Mouse (Mus musculus) lung, embryonic 14.5 days (tissue): Measurements from ENCODE around the gene Gm28042. TPM values are rescaled to one million over a fixed set of nuclear protein-coding genes. Genes with fewer than 3 reads are reported as not detected.

Experiments used
- ATAC-seq: fragments of 200-750 bp; cut with Nextera tagmentation; 2 replicates; pipeline ENCODE4 v1.8.0; 2017; ENCODE audit warnings: mild to moderate bottlenecking, moderate TSS enrichment, moderate library complexity; ENCODE audit not compliant: insufficient read depth
- DNase-seq: peaks from one replicate; pipeline ENCODE4 v3.0.0-alpha.2; 2015
- H3K27ac ChIP-seq: fragments of 300-500 bp; sonication (generic); 2 replicates; pipeline ENCODE4 v1.5.1; 2014; ENCODE audit warnings: low read depth, mild to moderate bottlenecking, moderate library complexity
- H3K27me3 ChIP-seq: fragments of 300-500 bp; sonication (generic); 2 replicates; pipeline ENCODE4 v1.6.1; 2014; ENCODE audit warnings: low read length, control low read depth; ENCODE audit not compliant: insufficient read depth
- H3K36me3 ChIP-seq: fragments of 300-500 bp; sonication (generic); 2 replicates; pipeline ENCODE4 v1.6.1; 2014; ENCODE audit warnings: control low read depth; ENCODE audit not compliant: insufficient read depth
- H3K4me1 ChIP-seq: fragments of 300-500 bp; sonication (generic); 2 replicates; pipeline ENCODE4 v1.6.1; 2014; ENCODE audit warnings: antibody characterized with exemption, control low read depth; ENCODE audit not compliant: insufficient read depth
- H3K4me2 ChIP-seq: fragments of 300-500 bp; sonication (generic); 2 replicates; pipeline ENCODE4 v1.6.1; 2014; ENCODE audit warnings: mild to moderate bottlenecking
- H3K4me3 ChIP-seq: fragments of 300-500 bp; sonication (generic); 2 replicates; pipeline ENCODE4 v1.5.1; 2014; ENCODE audit warnings: low read depth, low read length
- H3K9ac ChIP-seq: fragments of 300-500 bp; sonication (generic); 2 replicates; pipeline ENCODE4 v1.6.1; 2014
- H3K9me3 ChIP-seq: fragments of 300-500 bp; sonication (generic); 2 replicates; pipeline ENCODE4 v1.6.1; 2016; ENCODE audit warnings: low read depth, low read length, control low read depth
- CTCF ChIP-seq: IDR thresholded peaks from 2 replicates; pipeline ENCODE4 v1.5.1; 2016; ENCODE audit warnings: antibody characterized with exemption, low read depth
- WGBS: fragments of 180-500 bp; shearing (Covaris S2); extraction: QIAGEN DNeasy Blood & Tissue Kit; methylation state at CpG from one replicate; pipeline ENCODE4 v1.1.7; 2014; 5-methylcytosine and 5-hydroxymethylcytosine counted together
- polyA plus RNA-seq: library from polyadenylated mRNA; unstranded; fragments of >200 nt; fragmentation: Nextera tagmentation; extraction: Ambion mirVana; gene quantifications from 2 replicates; pipeline ENCODE4 v1.2.1, GENCODE M21; 2014

Gene Gm28042
- polyA plus RNA-seq, 1 experiment from 2014 or later, result 3.3 TPM

- no peaks in the 10 kb centered on the region for H3K9me3 ChIP-seq
- 50% methylated on average over 8 of the region's 8 CpGs for whole genome bisulfite sequencing
- H3K4me2 ChIP-seq, result no peak overlapping the region
- H3K9ac ChIP-seq, result no peak overlapping the region
- no peak for TF ChIP-seq CTCF
- no peaks in the 10 kb centered on the region for H3K27me3 ChIP-seq
- no peak overlapping the region for H3K4me3 ChIP-seq
- no peak overlapping the region for H3K27ac ChIP-seq
- H3K36me3 ChIP-seq, result no peaks in the 10 kb centered on the region
- no peak for ATAC-seq
- no peaks in the 10 kb centered on the region for H3K4me1 ChIP-seq
- DNase-seq, result no peak
Observed at GRCm38 (mm10) chr2:120069466-120069990, 42.2 kb downstream of the Gm28042 start.

GRCm38 (mm10) chr2:120074096-120074495, 46.8 kb downstream of the Gm28042 start:
- Histone ChIP-seq H3K4me2 (no peak overlapping the region), H3K36me3 (no peaks in the 10 kb centered on the region), H3K9ac (no peak overlapping the region), H3K27ac (no peak overlapping the region), H3K9me3 (no peaks in the 10 kb centered on the region), H3K4me3 (no peak overlapping the region), H3K27me3 (peaks cover 23% of the 10 kb centered on the region), H3K4me1 (no peaks in the 10 kb centered on the region)
- WGBS, result 86% methylated on average over 4 of the region's 4 CpGs
- DNase-seq, result no peak
- no peak for ATAC-seq
- no peak for TF ChIP-seq CTCF

DNA sequence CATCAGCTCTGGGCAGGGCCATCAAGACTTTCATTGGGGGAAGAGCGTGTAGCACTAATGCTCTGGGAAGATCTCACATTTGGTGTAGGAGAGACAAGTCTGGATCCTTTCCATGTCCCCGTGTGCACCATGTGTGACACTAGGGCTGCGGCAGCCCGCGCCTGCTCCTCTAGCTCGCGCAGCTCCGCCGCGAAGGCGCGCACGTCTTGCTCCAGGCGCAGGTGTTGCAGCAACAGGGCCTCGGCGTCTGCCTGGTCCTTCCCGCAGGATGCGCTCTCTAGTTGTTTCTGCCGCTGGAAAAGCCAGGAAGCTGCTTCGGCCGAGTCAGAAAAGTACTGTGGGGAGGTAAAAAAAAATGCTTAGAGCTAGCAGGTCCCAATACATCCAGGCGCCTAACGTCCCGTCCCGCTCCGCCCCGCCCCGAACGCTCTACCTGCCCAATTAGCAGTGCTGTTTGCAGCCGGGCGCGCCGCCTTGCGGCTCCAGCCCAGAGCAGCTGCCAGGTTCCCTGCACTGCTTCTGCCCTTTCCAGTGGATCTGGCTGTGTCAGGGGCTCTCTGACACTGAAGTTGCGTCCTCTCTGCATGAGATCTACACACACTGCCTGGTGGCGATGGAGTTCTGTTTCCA, 48.9 kb downstream of the Gm28042 start:
- Histone ChIP-seq H3K36me3 (no peaks in the 10 kb centered on the region), H3K4me3 (peak overlapping the region; percentile 27), H3K27ac (no peak overlapping the region), H3K4me2 (peak overlapping the region; percentile 57), H3K9me3 (no peaks in the 10 kb centered on the region), H3K27me3 (peaks cover 23% of the 10 kb centered on the region), H3K9ac (no peak overlapping the region), H3K4me1 (no peaks in the 10 kb centered on the region)
- ATAC-seq, result peak; percentile 81
- peak; percentile 78 for TF ChIP-seq CTCF
- 2% methylated on average over 36 of the region's 36 CpGs for WGBS
- peak; percentile 74 for DNase-seq

GRCm38 (mm10) chr2:120082416-120082815, 55.1 kb downstream of the Gm28042 start:
- no peak for TF ChIP-seq CTCF
- no peaks in the 10 kb centered on the region for H3K36me3 ChIP-seq
- peaks cover 2% of the 10 kb centered on the region; the same call in 1 of the 2 replicates for H3K27me3 ChIP-seq
- no peak overlapping the region for H3K9ac ChIP-seq
- no peak for ATAC-seq
- WGBS, result 62% methylated on average over 2 of the region's 2 CpGs
- no peak overlapping the region for H3K4me2 ChIP-seq
- H3K4me3 ChIP-seq, result no peak overlapping the region
- DNase-seq, result no peak
- no peaks in the 10 kb centered on the region for H3K9me3 ChIP-seq
- no peak overlapping the region for H3K27ac ChIP-seq
- H3K4me1 ChIP-seq, result no peaks in the 10 kb centered on the region

DNA sequence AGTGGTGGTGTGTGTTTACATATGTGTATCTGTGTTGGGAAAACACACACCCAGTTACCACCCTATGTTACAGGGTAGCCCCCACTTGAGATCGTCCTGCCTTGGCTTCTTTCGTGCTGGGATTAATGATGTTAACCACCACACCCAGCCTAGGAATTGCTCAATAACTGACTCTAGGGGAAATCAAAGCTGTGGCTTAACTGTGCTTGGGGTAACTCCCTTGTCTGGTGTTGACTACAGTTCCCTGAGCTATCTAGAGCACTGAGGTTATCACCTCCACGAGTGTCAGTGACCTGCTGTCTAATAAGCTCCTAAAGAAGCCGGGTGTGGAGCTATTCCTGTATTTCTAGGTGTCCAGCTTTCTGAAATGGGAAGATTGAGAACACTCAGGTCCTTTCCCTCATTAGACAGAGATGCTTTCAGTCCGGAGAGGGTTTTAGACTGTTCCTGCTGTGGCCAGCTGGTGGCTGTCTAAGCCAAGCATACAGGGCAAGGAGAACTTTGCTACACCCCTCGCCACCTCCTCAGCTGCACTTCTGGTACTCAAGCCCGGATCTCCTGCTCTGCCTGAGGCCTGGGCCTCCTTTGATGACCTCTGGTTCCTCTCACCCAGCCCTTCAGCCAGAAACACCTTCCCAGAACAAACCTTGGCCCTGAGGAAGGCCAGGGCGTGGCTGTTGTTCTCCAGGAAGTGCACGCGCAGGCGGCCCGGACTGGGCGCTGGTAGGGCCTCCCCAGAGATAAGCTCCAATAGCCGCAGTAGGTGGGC, 57.5 kb downstream of the Gm28042 start:
- H3K4me1 ChIP-seq, result no peaks in the 10 kb centered on the region
- ATAC-seq, result peak; percentile 78
- no peak overlapping the region for H3K4me2 ChIP-seq
- no peaks in the 10 kb centered on the region for H3K27me3 ChIP-seq
- TF ChIP-seq CTCF, result peak; percentile 77
- H3K9ac ChIP-seq, result no peak overlapping the region
- H3K9me3 ChIP-seq, result no peaks in the 10 kb centered on the region
- WGBS, result 53% methylated on average over 14 of the region's 14 CpGs
- H3K36me3 ChIP-seq, result no peaks in the 10 kb centered on the region
- DNase-seq, result peak; percentile 67
- no peak overlapping the region for H3K4me3 ChIP-seq
- no peak overlapping the region for H3K27ac ChIP-seq

GRCm38 (mm10) chr2:120086038-120086437, 58.7 kb downstream of the Gm28042 start:
- H3K9me3 ChIP-seq, result no peaks in the 10 kb centered on the region
- H3K4me3 ChIP-seq, result no peak overlapping the region
- DNase-seq (no peak), ATAC-seq (no peak)
- WGBS, result 92% methylated on average over 3 of the region's 3 CpGs
- no peak overlapping the region for H3K9ac ChIP-seq
- H3K27me3 ChIP-seq, result no peaks in the 10 kb centered on the region
- TF ChIP-seq CTCF, result no peak
- H3K4me2 ChIP-seq, result no peak overlapping the region
- H3K36me3 ChIP-seq, result 0 out of 2 replicates have a peak, but pooled peaks cover 5% of the 10 kb centered on the region
- H3K4me1 ChIP-seq, result no peaks in the 10 kb centered on the region
- no peak overlapping the region for H3K27ac ChIP-seq

GRCm38 (mm10) chr2:120087391-120087790, 60.1 kb downstream of the Gm28042 start:
- no peak overlapping the region for H3K4me3 ChIP-seq
- no peak for DNase-seq
- no peaks in the 10 kb centered on the region for H3K9me3 ChIP-seq
- H3K27ac ChIP-seq, result no peak overlapping the region
- H3K4me2 ChIP-seq, result no peak overlapping the region
- H3K36me3 ChIP-seq, result 0 out of 2 replicates have a peak, but pooled peaks cover 5% of the 10 kb centered on the region
- H3K9ac ChIP-seq, result no peak overlapping the region
- H3K27me3 ChIP-seq, result no peaks in the 10 kb centered on the region
- WGBS, result 76% methylated on average over 3 of the region's 3 CpGs
- no peak for TF ChIP-seq CTCF
- no peaks in the 10 kb centered on the region for H3K4me1 ChIP-seq
- ATAC-seq, result no peak
